Mouse (Mus musculus) erythroblast, embryonic 14.5 days (primary cell): ENCODE data around the gene Plekhg1. TPM values are rescaled to one million over a fixed set of nuclear protein-coding genes. Genes with fewer than 3 reads are reported as not detected.

Source experiments
- H3K27me3 ChIP-seq: 2 replicates; pipeline ENCODE4 v1.6.1; 2012; ENCODE audit warnings: inconsistent platforms; ENCODE audit not compliant: control insufficient read depth
- H3K36me3 ChIP-seq: 2 replicates; pipeline ENCODE4 v1.6.1; 2012; ENCODE audit warnings: mild to moderate bottlenecking, inconsistent platforms; ENCODE audit not compliant: control insufficient read depth
- H3K4me1 ChIP-seq: 2 replicates; pipeline ENCODE4 v1.6.1; 2012; ENCODE audit warnings: inconsistent platforms; ENCODE audit not compliant: control insufficient read depth
- H3K4me3 ChIP-seq: replicated peaks from 2 replicates; pipeline ENCODE3; 2012; ENCODE audit warnings: moderate library complexity, mild to moderate bottlenecking, inconsistent platforms
- H3K9me3 ChIP-seq: 2 replicates; pipeline ENCODE4 v1.6.1; 2012; ENCODE audit warnings: low read length, inconsistent platforms, mixed read lengths; ENCODE audit not compliant: control insufficient read depth
- GATA1 ChIP-seq: IDR thresholded peaks from 2 replicates; pipeline ENCODE4 v1.6.1; 2012; ENCODE audit warnings: low read length, inconsistent platforms, mixed read lengths
- TAL1 ChIP-seq: IDR thresholded peaks from 3 replicates; pipeline ENCODE4 v1.6.1; 2012; ENCODE audit warnings: low read length, inconsistent platforms, mixed read lengths
- polyA plus RNA-seq: library from polyadenylated mRNA; stranded (reverse); fragments of >175 nt; gene quantifications from 2 replicates; pipeline ENCODE4 v1.2.3, GENCODE M21; 2012

Plekhg1 gene
- polyA plus RNA-seq, 1 experiment = not detected

DNA sequence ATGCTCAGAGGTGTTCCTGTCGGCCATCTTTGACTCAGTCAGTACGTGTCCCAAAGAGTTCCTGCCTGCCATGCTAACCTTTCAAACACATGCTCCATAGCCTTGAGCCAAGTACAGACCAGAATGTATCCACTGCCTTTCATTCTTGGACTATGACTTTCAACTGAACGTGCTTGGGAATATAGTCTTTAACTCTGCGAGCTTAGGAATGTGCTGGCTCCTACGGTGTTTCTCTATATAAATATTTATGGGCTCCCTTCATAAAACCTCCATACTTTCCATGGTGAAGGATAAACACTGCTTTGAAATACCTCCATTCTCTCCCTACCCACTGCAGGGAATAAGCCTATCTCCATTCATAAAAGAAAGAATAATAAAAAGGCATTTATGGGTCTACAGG is 29.0 kb downstream of the Plekhg1 start:
- no peak for TF ChIP-seq TAL1
- no peaks in the 10 kb centered on the region for H3K4me1 ChIP-seq
- no peak overlapping the region for H3K4me3 ChIP-seq
- H3K9me3 ChIP-seq = no peaks in the 10 kb centered on the region
- no peaks in the 10 kb centered on the region for H3K36me3 ChIP-seq
- H3K27me3 ChIP-seq = no peaks in the 10 kb centered on the region

GRCm38 (mm10) chr10:3774330-3774729 is 34.2 kb downstream of the Plekhg1 start:
- TF ChIP-seq TAL1 (no peak), GATA1 (no peak)
- no peak overlapping the region for H3K4me3 ChIP-seq
- no peaks in the 10 kb centered on the region for H3K36me3 ChIP-seq
- H3K27me3 ChIP-seq = no peaks in the 10 kb centered on the region
- no peaks in the 10 kb centered on the region for H3K9me3 ChIP-seq
- H3K4me1 ChIP-seq = no peaks in the 10 kb centered on the region

DNA sequence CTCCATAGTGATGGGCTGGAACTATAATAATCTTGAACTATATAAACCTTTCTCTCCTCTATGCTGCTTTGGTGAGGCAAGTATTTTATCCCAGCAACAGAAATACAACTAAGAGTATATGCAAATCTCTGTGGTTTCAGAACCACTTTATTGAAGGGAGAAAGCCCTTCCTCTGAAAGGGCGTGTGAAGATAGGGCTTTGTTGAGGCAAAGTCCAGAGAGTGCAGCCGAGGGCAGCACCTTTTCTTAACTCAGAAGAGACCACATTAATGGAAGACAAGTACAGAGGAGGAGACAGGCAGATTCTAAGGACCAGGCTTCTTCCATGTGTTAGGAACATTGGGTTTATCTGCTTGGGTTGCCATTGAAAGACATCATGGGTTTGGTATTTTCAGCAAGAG is 36.6 kb downstream of the Plekhg1 start:
- Histone ChIP-seq H3K27me3 (no peaks in the 10 kb centered on the region), H3K4me3 (no peak overlapping the region)
- TF ChIP-seq GATA1 (no peak), TAL1 (no peak)

GRCm38 (mm10) chr10:3785362-3785761 is 45.2 kb downstream of the Plekhg1 start:
- H3K27me3 ChIP-seq = no peaks in the 10 kb centered on the region
- no peak for TF ChIP-seq TAL1
- no peak for TF ChIP-seq GATA1
- H3K9me3 ChIP-seq = no peaks in the 10 kb centered on the region
- no peaks in the 10 kb centered on the region for H3K36me3 ChIP-seq
- H3K4me1 ChIP-seq = no peaks in the 10 kb centered on the region
- H3K4me3 ChIP-seq = no peak overlapping the region

More for the DNA sequence above, 36.6 kb downstream of the Plekhg1 start:
- Histone ChIP-seq H3K36me3 (no peaks in the 10 kb centered on the region), H3K9me3 (no peaks in the 10 kb centered on the region), H3K4me1 (no peaks in the 10 kb centered on the region)

GRCm38 (mm10) chr10:3786531-3786930 is 46.4 kb downstream of the Plekhg1 start:
- Histone ChIP-seq H3K36me3 (no peaks in the 10 kb centered on the region), H3K4me1 (no peaks in the 10 kb centered on the region), H3K9me3 (no peaks in the 10 kb centered on the region), H3K27me3 (no peaks in the 10 kb centered on the region), H3K4me3 (no peak overlapping the region)
- no peak for TF ChIP-seq GATA1

- no peak for TF ChIP-seq TAL1
- no peak for TF ChIP-seq GATA1
- Histone ChIP-seq H3K4me3 (no peak overlapping the region), H3K9me3 (no peaks in the 10 kb centered on the region), H3K4me1 (no peaks in the 10 kb centered on the region), H3K36me3 (no peaks in the 10 kb centered on the region), H3K27me3 (no peaks in the 10 kb centered on the region)
These were observed 46.8 kb downstream of the Plekhg1 start for GRCm38 (mm10) chr10:3787006-3787405.

- Histone ChIP-seq H3K27me3 (no peaks in the 10 kb centered on the region), H3K36me3 (no peaks in the 10 kb centered on the region), H3K4me1 (no peaks in the 10 kb centered on the region), H3K9me3 (no peaks in the 10 kb centered on the region), H3K4me3 (no peak overlapping the region)
- TF ChIP-seq TAL1 = no peak
- no peak for TF ChIP-seq GATA1
These were observed 53.7 kb downstream of the Plekhg1 start for GRCm38 (mm10) chr10:3793825-3794224.

- no peaks in the 10 kb centered on the region for H3K9me3 ChIP-seq
- H3K27me3 ChIP-seq = no peaks in the 10 kb centered on the region
- no peak for TF ChIP-seq TAL1
- no peaks in the 10 kb centered on the region for H3K36me3 ChIP-seq
- no peaks in the 10 kb centered on the region for H3K4me1 ChIP-seq
- no peak overlapping the region for H3K4me3 ChIP-seq
These were observed 59.3 kb downstream of the Plekhg1 start for GRCm38 (mm10) chr10:3799455-3799854.

DNA sequence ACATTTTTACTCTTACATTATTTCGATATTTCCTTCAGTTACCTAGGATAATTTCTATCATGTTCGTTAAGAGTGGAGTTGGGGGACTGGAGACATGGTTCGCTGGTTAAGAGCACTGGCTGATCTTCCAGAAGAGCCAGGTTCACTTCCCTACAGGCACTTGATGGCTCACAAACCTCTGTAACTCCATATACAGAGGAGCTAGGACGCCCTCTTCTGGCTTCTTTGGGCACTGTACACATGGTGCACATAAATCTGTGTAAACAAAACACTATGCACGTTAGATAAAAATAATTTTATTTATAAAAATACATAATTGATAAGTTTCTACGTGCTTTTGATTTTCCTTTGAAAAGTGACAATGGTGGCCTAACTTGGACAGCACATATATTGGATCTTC is 61.1 kb downstream of the Plekhg1 start:
- Histone ChIP-seq H3K9me3 (no peaks in the 10 kb centered on the region), H3K4me1 (no peaks in the 10 kb centered on the region), H3K4me3 (no peak overlapping the region), H3K27me3 (no peaks in the 10 kb centered on the region), H3K36me3 (no peaks in the 10 kb centered on the region)
- no peak for TF ChIP-seq GATA1
- no peak for TF ChIP-seq TAL1

DNA sequence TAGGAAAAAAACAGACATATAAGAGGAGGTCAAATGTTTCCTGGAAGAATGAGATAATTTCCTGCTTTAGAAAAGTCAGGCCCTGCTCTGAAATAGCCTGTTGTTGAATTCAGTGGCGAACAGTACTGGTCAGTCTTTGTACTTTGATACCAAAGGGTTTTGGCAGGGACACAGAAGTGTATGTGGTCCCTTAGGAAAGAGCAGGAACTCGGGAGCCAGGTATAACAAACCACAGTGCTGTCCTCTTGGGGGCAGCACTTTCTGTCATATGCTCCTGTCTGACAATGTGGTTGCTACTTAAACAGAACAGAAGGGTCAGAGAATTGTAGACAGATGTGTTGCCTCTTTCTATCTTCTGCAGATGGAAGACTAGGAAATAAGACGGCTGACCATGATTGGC is 65.2 kb downstream of the Plekhg1 start:
- H3K36me3 ChIP-seq = no peaks in the 10 kb centered on the region
- no peaks in the 10 kb centered on the region for H3K27me3 ChIP-seq
- no peak overlapping the region for H3K4me3 ChIP-seq
- TF ChIP-seq TAL1 (no peak), GATA1 (no peak)
- H3K9me3 ChIP-seq = no peaks in the 10 kb centered on the region
- no peaks in the 10 kb centered on the region for H3K4me1 ChIP-seq
